Mouse (Mus musculus) neural tube, embryonic 15.5 days (tissue): Measurements from ENCODE around the gene Epb41l1. TPM values are rescaled to one million over a fixed set of nuclear protein-coding genes. Genes with fewer than 3 reads are reported as not detected.
A peak's percentile ranks its signal among the peaks of the same experiment; 100 is the strongest.
"Not testable (repeated sequence)": the region's sequence is repeated elsewhere in the genome, so short reads cannot be mapped to it uniquely, and the experiment has no call there.

Source experiments
- ATAC-seq: fragments of 200-750 bp; cut with Nextera tagmentation; 2 replicates; pipeline ENCODE4 v1.8.0; 2017; ENCODE audit warnings: mild to moderate bottlenecking, moderate TSS enrichment, moderate library complexity; ENCODE audit not compliant: low FRiP score
- H3K27ac ChIP-seq: fragments of 300-500 bp; sonication (generic); replicated peaks from 2 replicates; pipeline ENCODE4 v1.5.1; 2015; ENCODE audit warnings: mild to moderate bottlenecking, inconsistent platforms
- H3K27me3 ChIP-seq: fragments of 300-500 bp; sonication (generic); replicated peaks from 2 replicates; pipeline ENCODE4 v1.6.1; 2015; ENCODE audit warnings: inconsistent platforms
- H3K36me3 ChIP-seq: fragments of 300-500 bp; sonication (generic); 2 replicates; pipeline ENCODE4 v1.6.1; 2015; ENCODE audit warnings: inconsistent platforms
- H3K4me1 ChIP-seq: fragments of 300-500 bp; sonication (generic); 2 replicates; pipeline ENCODE4 v1.6.1; 2015; ENCODE audit warnings: inconsistent platforms
- H3K4me2 ChIP-seq: fragments of 300-500 bp; sonication (generic); 2 replicates; pipeline ENCODE4 v1.6.1; 2015; ENCODE audit warnings: inconsistent platforms, mild to moderate bottlenecking, moderate library complexity
- H3K4me3 ChIP-seq: fragments of 300-500 bp; sonication (generic); replicated peaks from 2 replicates; pipeline ENCODE4 v1.5.1; 2015; ENCODE audit warnings: mild to moderate bottlenecking, inconsistent platforms
- H3K9ac ChIP-seq: fragments of 300-500 bp; sonication (generic); replicated peaks from 2 replicates; pipeline ENCODE4 v1.6.1; 2015; ENCODE audit warnings: mild to moderate bottlenecking, inconsistent platforms
- H3K9me3 ChIP-seq: fragments of 300-500 bp; sonication (generic); replicated peaks from 2 replicates; pipeline ENCODE4 v1.6.1; 2016; ENCODE audit warnings: inconsistent platforms
- WGBS: fragments of 180-500 bp; shearing (Covaris S2); methylation state at CpG from one replicate; pipeline ENCODE4 v1.1.7; 2015; ENCODE audit warnings: mixed read lengths; 5-methylcytosine and 5-hydroxymethylcytosine counted together
- polyA plus RNA-seq: library from polyadenylated mRNA; unstranded; fragments of >200 nt; fragmentation: Nextera tagmentation; extraction: Ambion mirVana; gene quantifications from 2 replicates; pipeline ENCODE4 v1.2.1, GENCODE M21; 2015

Epb41l1 gene
- polyA plus RNA-seq, 1 experiment from 2014 or later: 14.8 TPM

GRCm38 (mm10) chr2:156493766-156494165 lies 73.1 kb downstream of the Epb41l1 start:
- no peaks in the 10 kb centered on the region for H3K9me3 ChIP-seq
- H3K9ac ChIP-seq: peak overlapping the region; percentile 20; the same call in 1 of the 2 replicates
- 41% methylated on average over 9 of the region's 9 CpGs for WGBS
- H3K4me2 ChIP-seq: no peak overlapping the region
- H3K4me1 ChIP-seq: peaks cover 27% of the 10 kb centered on the region
- H3K27ac ChIP-seq: no peak overlapping the region
- H3K36me3 ChIP-seq: peaks cover 43% of the 10 kb centered on the region
- no peak overlapping the region for H3K4me3 ChIP-seq
- no peaks in the 10 kb centered on the region for H3K27me3 ChIP-seq
- ATAC-seq: no peak

GRCm38 (mm10) chr2:156494465-156494864 lies 73.8 kb downstream of the Epb41l1 start:
- 85% methylated on average over 9 of the region's 9 CpGs for WGBS
- no peak for ATAC-seq
- Histone ChIP-seq H3K9me3 (no peaks in the 10 kb centered on the region), H3K27ac (no peak overlapping the region), H3K4me2 (no peak overlapping the region), H3K9ac (no peak overlapping the region), H3K27me3 (no peaks in the 10 kb centered on the region), H3K4me1 (peaks cover 27% of the 10 kb centered on the region), H3K36me3 (peaks cover 47% of the 10 kb centered on the region), H3K4me3 (no peak overlapping the region)

- no peaks in the 10 kb centered on the region for H3K9me3 ChIP-seq
- H3K9ac ChIP-seq: no peak overlapping the region
- no peaks in the 10 kb centered on the region for H3K27me3 ChIP-seq
- H3K4me3 ChIP-seq: no peak overlapping the region
- peaks cover 26% of the 10 kb centered on the region for H3K4me1 ChIP-seq
- 93% methylated on average over 12 of the region's 12 CpGs for WGBS
- H3K4me2 ChIP-seq: no peak overlapping the region
- peaks cover 51% of the 10 kb centered on the region for H3K36me3 ChIP-seq
- no peak for ATAC-seq
- H3K27ac ChIP-seq: no peak overlapping the region
Measured at GRCm38 (mm10) chr2:156494875-156495274, 74.2 kb downstream of the Epb41l1 start.

- no peaks in the 10 kb centered on the region for H3K9me3 ChIP-seq
- 44% methylated on average over 5 of the region's 5 CpGs for WGBS
- peaks cover 69% of the 10 kb centered on the region for H3K36me3 ChIP-seq
- no peak overlapping the region for H3K4me3 ChIP-seq
- no peak for ATAC-seq
- H3K9ac ChIP-seq: no peak overlapping the region
- H3K27ac ChIP-seq: no peak overlapping the region
- no peak overlapping the region for H3K4me2 ChIP-seq
- H3K4me1 ChIP-seq: peaks cover 14% of the 10 kb centered on the region
- no peaks in the 10 kb centered on the region for H3K27me3 ChIP-seq
Measured at GRCm38 (mm10) chr2:156496816-156497566, 76.3 kb downstream of the Epb41l1 start.

GRCm38 (mm10) chr2:156497915-156498314 lies 77.2 kb downstream of the Epb41l1 start:
- no peaks in the 10 kb centered on the region for H3K27me3 ChIP-seq
- H3K36me3 ChIP-seq: peaks cover 78% of the 10 kb centered on the region
- H3K9me3 ChIP-seq: no peaks in the 10 kb centered on the region
- WGBS: 50% methylated on average over 5 of the region's 5 CpGs
- H3K9ac ChIP-seq: no peak overlapping the region
- ATAC-seq: no peak
- peaks cover 10% of the 10 kb centered on the region for H3K4me1 ChIP-seq
- no peak overlapping the region for H3K4me3 ChIP-seq
- no peak overlapping the region for H3K4me2 ChIP-seq
- H3K27ac ChIP-seq: no peak overlapping the region

GRCm38 (mm10) chr2:156501025-156501424 lies 80.3 kb downstream of the Epb41l1 start:
- no peak for ATAC-seq
- 96% methylated on average over 1 of the region's 1 CpGs for WGBS
- no peaks in the 10 kb centered on the region for H3K27me3 ChIP-seq
- H3K27ac ChIP-seq: no peak overlapping the region
- no peak overlapping the region for H3K9ac ChIP-seq
- no peaks in the 10 kb centered on the region for H3K4me1 ChIP-seq
- no peak overlapping the region for H3K4me3 ChIP-seq
- no peaks in the 10 kb centered on the region for H3K9me3 ChIP-seq
- H3K4me2 ChIP-seq: no peak overlapping the region
- peaks cover 82% of the 10 kb centered on the region for H3K36me3 ChIP-seq

- H3K9ac ChIP-seq: no peak overlapping the region
- no peak overlapping the region for H3K4me2 ChIP-seq
- ATAC-seq: no peak
- no peak overlapping the region for H3K27ac ChIP-seq
- WGBS: 90% methylated on average over 13 of the region's 13 CpGs
- H3K36me3 ChIP-seq: peaks cover 85% of the 10 kb centered on the region
- no peaks in the 10 kb centered on the region for H3K9me3 ChIP-seq
- H3K27me3 ChIP-seq: no peaks in the 10 kb centered on the region
- no peaks in the 10 kb centered on the region for H3K4me1 ChIP-seq
- H3K4me3 ChIP-seq: no peak overlapping the region
Measured at GRCm38 (mm10) chr2:156505533-156505932, 84.8 kb downstream of the Epb41l1 start.

- Histone ChIP-seq H3K27ac (no peak overlapping the region), H3K4me3 (no peak overlapping the region), H3K4me2 (no peak overlapping the region), H3K36me3 (peaks cover 66% of the 10 kb centered on the region), H3K4me1 (no peaks in the 10 kb centered on the region), H3K9me3 (no peaks in the 10 kb centered on the region), H3K9ac (no peak overlapping the region), H3K27me3 (no peaks in the 10 kb centered on the region)
- ATAC-seq: no peak
- 80% methylated on average over 7 of the region's 7 CpGs for WGBS
Measured at GRCm38 (mm10) chr2:156512028-156512427, 91.3 kb downstream of the Epb41l1 start.

- no peak for ATAC-seq
- Histone ChIP-seq H3K27ac (no peak overlapping the region), H3K4me1 (no peaks in the 10 kb centered on the region), H3K27me3 (no peaks in the 10 kb centered on the region), H3K36me3 (peaks cover 64% of the 10 kb centered on the region), H3K9me3 (no peaks in the 10 kb centered on the region), H3K9ac (no peak overlapping the region), H3K4me3 (no peak overlapping the region), H3K4me2 (no peak overlapping the region)
- 84% methylated on average over 3 of the region's 6 CpGs for WGBS
Measured at GRCm38 (mm10) chr2:156512561-156512960, 91.9 kb downstream of the Epb41l1 start.

GRCm38 (mm10) chr2:156515102-156515501 lies 94.4 kb downstream of the Epb41l1 start:
- H3K4me2 ChIP-seq: no peak overlapping the region
- H3K27ac ChIP-seq: no peak overlapping the region
- no peaks in the 10 kb centered on the region for H3K27me3 ChIP-seq
- no peak for ATAC-seq
- H3K4me1 ChIP-seq: no peaks in the 10 kb centered on the region
- no peak overlapping the region for H3K4me3 ChIP-seq
- no peaks in the 10 kb centered on the region for H3K9me3 ChIP-seq
- 82% methylated on average over 9 of the region's 9 CpGs for WGBS
- H3K36me3 ChIP-seq: peaks cover 60% of the 10 kb centered on the region
- no peak overlapping the region for H3K9ac ChIP-seq

GRCm38 (mm10) chr2:156515565-156516185 lies 95.0 kb downstream of the Epb41l1 start:
- Histone ChIP-seq H3K27me3 (no peaks in the 10 kb centered on the region), H3K27ac (no peak overlapping the region), H3K9ac (no peak overlapping the region), H3K4me1 (no peaks in the 10 kb centered on the region), H3K9me3 (no peaks in the 10 kb centered on the region), H3K36me3 (peaks cover 60% of the 10 kb centered on the region), H3K4me3 (no peak overlapping the region), H3K4me2 (no peak overlapping the region)
- peak; percentile 69; the same call in 1 of the 2 replicates for ATAC-seq
- WGBS: 29% methylated on average over 7 of the region's 7 CpGs

- not testable (repeated sequence) for H3K27ac ChIP-seq, H3K4me3 ChIP-seq, H3K4me1 ChIP-seq, H3K9ac ChIP-seq, H3K9me3 ChIP-seq, H3K4me2 ChIP-seq, H3K27me3 ChIP-seq
- ATAC-seq: peak; percentile 89
- peaks cover 63% of the 10 kb centered on the region for H3K36me3 ChIP-seq
- 87% methylated on average over 2 of the region's 2 CpGs for WGBS
Measured at GRCm38 (mm10) chr2:156516678-156517077, 96.0 kb downstream of the Epb41l1 start.
